Mouse (Mus musculus) retina, postnatal 7 days (tissue): ENCODE measurements around the gene Rsph10b.

Source experiments
- DNase-seq: peaks from one replicate; pipeline ENCODE4 v3.0.0-alpha.2; 2012; ENCODE audit warnings: low read depth, low spot score

Rsph10b gene

GRCm38 (mm10) chr5:143932831-143933230 is at the start of gene Rsph10b:
TSS of gene Rsph10b (plus strand) at chr5:143933035.
- no peak for DNase-seq

GRCm38 (mm10) chr5:143885274-143885673 is 47.6 kb upstream of the Rsph10b start:
- no peak for DNase-seq

GRCm38 (mm10) chr5:143890741-143891140 is 42.1 kb upstream of the Rsph10b start:
- DNase-seq: no peak

- no peak for DNase-seq
Observed at GRCm38 (mm10) chr5:143892255-143892886, 40.5 kb upstream of the Rsph10b start.

- DNase-seq: no peak
Observed at GRCm38 (mm10) chr5:143893396-143893795, 39.4 kb upstream of the Rsph10b start.

- no peak for DNase-seq
Observed at GRCm38 (mm10) chr5:143897635-143898330, 35.1 kb upstream of the Rsph10b start, which contains the start of gene Ankrd61. TSS of gene Ankrd61 (minus strand) at chr5:143897685.

GRCm38 (mm10) chr5:143902111-143902510 is 30.7 kb upstream of the Rsph10b start:
- DNase-seq: no peak

- no peak for DNase-seq
Observed at GRCm38 (mm10) chr5:143903813-143904212, 29.0 kb upstream of the Rsph10b start.

- no peak for DNase-seq
Observed at GRCm38 (mm10) chr5:143906429-143906828, 26.4 kb upstream of the Rsph10b start.

GRCm38 (mm10) chr5:143908926-143909325 is 23.9 kb upstream of the Rsph10b start:
- DNase-seq: no peak

GRCm38 (mm10) chr5:143909417-143910400 is 23.1 kb upstream of the Rsph10b start, which contains the start of the genes Aimp2 and Pms2:
TSS of gene Aimp2 (minus strand) at chr5:143909847.
TSS of gene Pms2 (plus strand) at chr5:143909964.
- peak; percentile 97 for DNase-seq

- no peak for DNase-seq
Observed at GRCm38 (mm10) chr5:143916221-143916620, 16.6 kb upstream of the Rsph10b start.

GRCm38 (mm10) chr5:143917418-143917817 is 15.4 kb upstream of the Rsph10b start:
- DNase-seq: peak; percentile 44

GRCm38 (mm10) chr5:143918120-143918519 is 14.7 kb upstream of the Rsph10b start:
- DNase-seq: no peak

- no peak for DNase-seq
Observed at GRCm38 (mm10) chr5:143924781-143925452, 7.9 kb upstream of the Rsph10b start.

- DNase-seq: no peak
Observed at GRCm38 (mm10) chr5:143927875-143928274, 5.0 kb upstream of the Rsph10b start, which contains the start of gene Gm42421. TSS of gene Gm42421 (plus strand) at chr5:143928175.

GRCm38 (mm10) chr5:143929291-143929690 is 3.5 kb upstream of the Rsph10b start:
- DNase-seq: no peak

GRCm38 (mm10) chr5:143930656-143931055 is 2.2 kb upstream of the Rsph10b start:
- no peak for DNase-seq

- no peak for DNase-seq
Observed at GRCm38 (mm10) chr5:143931863-143932580, 813 bp upstream of the Rsph10b start.

- DNase-seq: no peak
Observed at GRCm38 (mm10) chr5:143933414-143933813, 579 bp downstream of the Rsph10b start.
